Mouse (Mus musculus): Measurements from ENCODE around the gene Vmn2r32. TPM values are rescaled to one million over a fixed set of nuclear protein-coding genes. Genes with fewer than 3 reads are reported as not detected.
"Not testable (repeated sequence)": the region's sequence is repeated elsewhere in the genome, so short reads cannot be mapped to it uniquely, and the experiment has no call there.

Vmn2r32 gene
- total RNA-seq (2021): not detected

- DNase-seq; intact Hi-C loops (cut with DNase I): not testable (repeated sequence)
These were observed at the start of gene Vmn2r32 for GRCm38 (mm10) chr7:7479918-7480317. Gene Vmn2r32, minus strand, starts transcription at chr7:7480018.

Other genes with a start within 250 kb of the Vmn2r32 start
- under 1 TPM; 0.11 to 0.17 TPM for gene Vmn2r29, start 232.7 kb downstream of the Vmn2r32 start, total RNA-seq (2021)
- under 1 TPM; 0.51 to 0.78 TPM for gene Gm45844, start 201.7 kb downstream of the Vmn2r32 start, total RNA-seq (2021)
- gene Clcn4, start 179.2 kb downstream of the Vmn2r32 start, total RNA-seq (2021): 10 to 100 TPM; 50.2 to 53.1 TPM
- not detected for gene Vmn2r30, start 142.4 kb downstream of the Vmn2r32 start, total RNA-seq (2021)
- gene Gm45783, start 105.4 kb downstream of the Vmn2r32 start, total RNA-seq (2021): not detected
- not detected for gene Vmn2r31, start 80.3 kb downstream of the Vmn2r32 start, total RNA-seq (2021)
- gene Vmn2r33, start 86.8 kb upstream of the Vmn2r32 start, total RNA-seq (2021): not detected
- gene Vmn2r34, start 209.5 kb upstream of the Vmn2r32 start, total RNA-seq (2021): not detected

All from heart, postnatal 36 days (tissue).